Mouse (Mus musculus) small intestine, adult 2 months (tissue): ENCODE data around the gene Ehd2. TPM values are rescaled to one million over a fixed set of nuclear protein-coding genes. Genes with fewer than 3 reads are reported as not detected.
A peak's percentile ranks its signal among the peaks of the same experiment; 100 is the strongest.

ENCODE experiments used
- H3K27ac ChIP-seq: fragments of 200-500 bp; 2 replicates; pipeline ENCODE4 v1.5.1; 2012; ENCODE audit warnings: low read depth, low read length, control low read depth, inconsistent platforms; ENCODE audit not compliant: insufficient read depth
- H3K27me3 ChIP-seq: fragments of 200-500 bp; 2 replicates; pipeline ENCODE4 v1.6.1; 2012; ENCODE audit warnings: mild to moderate bottlenecking, moderate library complexity, low read length, inconsistent platforms; ENCODE audit not compliant: control insufficient read depth, insufficient read depth
- H3K36me3 ChIP-seq: fragments of 200-500 bp; 2 replicates; pipeline ENCODE4 v1.6.1; 2012; ENCODE audit warnings: mild to moderate bottlenecking, low read length, control low read depth, inconsistent platforms; ENCODE audit not compliant: control insufficient read depth, insufficient read depth
- H3K4me1 ChIP-seq: fragments of 200-500 bp; 2 replicates; pipeline ENCODE4 v1.6.1; 2012; ENCODE audit warnings: low read length, inconsistent platforms, mixed read lengths; ENCODE audit not compliant: control insufficient read depth, insufficient read depth, insufficient read length
- H3K4me3 ChIP-seq: fragments of 200-500 bp; 2 replicates; pipeline ENCODE4 v1.5.1; 2012; ENCODE audit warnings: low read depth, mild to moderate bottlenecking, control low read depth, inconsistent platforms, low read length, moderate library complexity
- CTCF ChIP-seq: fragments of 200-500 bp; IDR thresholded peaks from 2 replicates; pipeline ENCODE4 v1.5.1; 2012; ENCODE audit warnings: low read depth, mild to moderate bottlenecking, control low read depth, inconsistent platforms, low read length, moderate library complexity, mixed read lengths; ENCODE audit not compliant: insufficient replicate concordance, insufficient read length; ENCODE audit errors: extremely low read depth
- POLR2A ChIP-seq: fragments of 200-500 bp; IDR thresholded peaks from 2 replicates; pipeline ENCODE4 v1.6.1; 2012; ENCODE audit warnings: low read depth, mild to moderate bottlenecking, control low read depth, inconsistent platforms, low read length, moderate library complexity
- WGBS: fragments of 180-500 bp; shearing (Covaris S2); methylation state at CpG from one replicate; pipeline ENCODE4 v1.1.7; 2018; 5-methylcytosine and 5-hydroxymethylcytosine counted together
- polyA plus RNA-seq: library from polyadenylated mRNA; depleted of rRNA; stranded (reverse); fragments of >200 nt; gene quantifications from 2 replicates; pipeline ENCODE4 v1.2.3, GENCODE M21; 2012

Ehd2 gene
- polyA plus RNA-seq, 1 experiment: 14.5 TPM

- WGBS: 55% methylated on average over 16 of the region's 16 CpGs
These were observed 33.7 kb downstream of the Ehd2 start for GRCm38 (mm10) chr7:15933437-15934359.

GRCm38 (mm10) chr7:15931635-15932034, 35.7 kb downstream of the Ehd2 start:
- Histone ChIP-seq H3K4me1 (no peaks in the 10 kb centered on the region), H3K36me3 (peaks cover under 1% of the 10 kb centered on the region; the same call in 1 of the 2 replicates), H3K27ac (no peak overlapping the region), H3K4me3 (no peak overlapping the region), H3K27me3 (no peaks in the 10 kb centered on the region)
- WGBS: 47% methylated on average over 3 of the region's 3 CpGs
- TF ChIP-seq CTCF (no peak), POLR2A (no peak)

More at GRCm38 (mm10) chr7:15933437-15934359, 33.7 kb downstream of the Ehd2 start:
- Histone ChIP-seq H3K4me1 (no peaks in the 10 kb centered on the region), H3K27ac (no peak overlapping the region; the same call in 1 of the 2 replicates), H3K27me3 (no peaks in the 10 kb centered on the region), H3K4me3 (no peak overlapping the region), H3K36me3 (peaks cover 19% of the 10 kb centered on the region)
- TF ChIP-seq POLR2A (no peak), CTCF (no peak)

GRCm38 (mm10) chr7:15930543-15930942, 36.8 kb downstream of the Ehd2 start:
- TF ChIP-seq CTCF (no peak), POLR2A (no peak)
- 70% methylated on average over 2 of the region's 2 CpGs for WGBS

DNA sequence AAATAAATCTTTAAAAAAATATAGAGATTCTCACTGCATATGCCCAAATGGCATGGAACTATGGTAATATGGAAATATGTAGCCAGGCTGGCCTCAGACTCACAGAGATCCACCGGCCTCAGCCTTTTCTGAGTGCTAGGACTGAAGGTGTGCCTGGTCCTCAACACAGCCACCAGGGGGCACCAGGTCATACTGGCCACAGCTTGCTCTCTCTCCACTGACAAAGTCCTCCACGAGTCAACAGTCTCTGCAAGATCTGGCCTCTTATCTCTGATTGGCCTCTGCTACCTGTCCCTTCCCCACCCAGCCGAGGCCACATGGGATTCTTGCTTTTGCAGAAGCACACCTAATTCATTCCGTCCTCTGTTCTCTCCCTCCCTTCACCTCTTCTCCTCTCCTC, 37.5 kb downstream of the Ehd2 start:
- Histone ChIP-seq H3K36me3 (no peaks in the 10 kb centered on the region), H3K4me3 (no peak overlapping the region), H3K27ac (no peak overlapping the region), H3K27me3 (no peaks in the 10 kb centered on the region), H3K4me1 (no peaks in the 10 kb centered on the region)
- 26% methylated on average over 4 of the region's 4 CpGs for WGBS
- no peak for TF ChIP-seq POLR2A
- TF ChIP-seq CTCF: peak; percentile 82; the same call in 1 of the 2 replicates

More at GRCm38 (mm10) chr7:15930543-15930942, 36.8 kb downstream of the Ehd2 start:
- H3K4me3 ChIP-seq: no peak overlapping the region
- no peaks in the 10 kb centered on the region for H3K36me3 ChIP-seq
- H3K4me1 ChIP-seq: no peaks in the 10 kb centered on the region
- no peaks in the 10 kb centered on the region for H3K27me3 ChIP-seq
- no peak overlapping the region for H3K27ac ChIP-seq

- Histone ChIP-seq H3K4me1 (peaks cover 14% of the 10 kb centered on the region; the same call in 1 of the 2 replicates), H3K4me3 (peak within 1 kb of the TSS; percentile 88), H3K27me3 (no peaks in the 10 kb centered on the region), H3K27ac (peak within 1 kb of the TSS; percentile 87), H3K36me3 (peaks cover 8% of the 10 kb centered on the region)
- peak; percentile 75; the same call in 1 of the 2 replicates for TF ChIP-seq POLR2A
- TF ChIP-seq CTCF: no peak
- under 1% methylated on average over 33 of the region's 33 CpGs for WGBS
These were observed 45.1 kb downstream of the Ehd2 start, which contains the start of gene Selenow for GRCm38 (mm10) chr7:15922220-15922773. Gene Selenow (minus strand): TSS chr7:15922402.

DNA sequence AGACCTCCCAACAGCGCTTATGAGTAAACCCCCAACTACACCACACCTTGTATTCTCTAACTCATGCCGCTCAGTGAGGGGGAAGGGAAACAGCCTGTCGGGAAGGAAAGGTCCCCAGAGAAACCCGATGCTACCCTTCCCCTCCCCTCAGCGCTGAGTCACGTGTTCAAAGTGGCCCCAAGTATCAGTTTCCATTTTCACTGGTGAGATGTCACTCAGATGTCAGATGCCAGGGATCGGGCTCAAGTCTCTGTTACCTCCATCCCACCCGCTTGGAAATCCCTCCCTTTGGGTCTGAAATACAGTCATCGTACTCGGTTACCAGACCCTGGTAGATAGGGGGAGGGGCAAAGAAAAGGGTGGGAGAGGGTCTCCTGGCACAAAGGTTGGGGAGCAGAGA, 45.6 kb downstream of the Ehd2 start:
- peak overlapping the region; percentile 88 for H3K4me3 ChIP-seq
- H3K27me3 ChIP-seq: no peaks in the 10 kb centered on the region
- peaks cover 14% of the 10 kb centered on the region; the same call in 1 of the 2 replicates for H3K4me1 ChIP-seq
- peaks cover 13% of the 10 kb centered on the region for H3K36me3 ChIP-seq
- no peak for TF ChIP-seq POLR2A
- no peak for TF ChIP-seq CTCF
- under 1% methylated on average over 10 of the region's 10 CpGs for WGBS
- H3K27ac ChIP-seq: peak overlapping the region; percentile 87
